Mouse (Mus musculus): ENCODE data around the gene Tmco5.

DNA sequence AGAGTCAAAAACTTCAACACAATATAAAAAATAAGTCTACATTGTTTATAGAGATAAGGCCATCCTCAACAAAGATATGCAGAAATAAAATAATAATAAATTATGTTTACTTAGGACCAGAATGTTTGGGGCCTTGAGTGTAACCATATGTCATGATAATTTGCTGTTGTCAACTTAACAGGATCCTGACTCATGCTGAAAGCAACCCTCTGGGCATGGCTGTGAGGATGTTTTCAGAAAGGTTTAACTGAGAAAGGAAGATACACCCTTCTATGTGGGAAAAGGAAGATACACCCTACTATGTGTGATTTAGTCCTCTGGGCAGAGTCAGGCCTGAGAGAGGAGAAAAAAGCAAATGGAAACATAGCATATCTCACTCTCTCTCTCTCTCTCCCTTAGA lies 56.3 kb downstream of the Tmco5 start:
- no peak for TF ChIP-seq CTCF (IDR thresholded peaks at IDR 0.05; ENCODE audit: borderline replicate concordance, insufficient read depth, low read depth, low read length)
- no peak for TF ChIP-seq POLR2A (IDR thresholded peaks at IDR 0.05; ENCODE audit: borderline replicate concordance, insufficient read depth, low read length)

Data from cerebellum, adult 2 months (tissue).